Mouse (Mus musculus) lung, adult 2 months (tissue): ENCODE results near the gene Fkbp5.
A peak's percentile ranks its signal among the peaks of the same experiment; 100 is the strongest.

Experiments
- CTCF ChIP-seq: fragments of 200-500 bp; IDR thresholded peaks from 2 replicates; pipeline ENCODE4 v1.5.1; 2011; ENCODE audit warnings: mild to moderate bottlenecking, low read length, control low read depth; ENCODE audit not compliant: insufficient read depth
- POLR2A ChIP-seq: fragments of 200-500 bp; IDR thresholded peaks from 2 replicates; pipeline ENCODE4 v1.6.1; 2011; ENCODE audit warnings: low read depth, mild to moderate bottlenecking, control low read depth, low read length, borderline replicate concordance; ENCODE audit errors: extremely low read depth

GRCm38 (mm10) chr17:28431931-28432335 lies 85.4 kb downstream of the Fkbp5 start:
- TF ChIP-seq CTCF: peak; percentile 35; the same call in 1 of the 2 replicates
- no peak for TF ChIP-seq POLR2A
